Mouse (Mus musculus) urinary bladder, postnatal 25 days (tissue): ENCODE data around the gene Vmn2r20.
"Not testable (repeated sequence)": the region's sequence is repeated elsewhere in the genome, so short reads cannot be mapped to it uniquely, and the experiment has no call there.

Experiments
- DNase-seq: peaks from one replicate; pipeline ENCODE4 v3.0.0; 2022; ENCODE audit warnings: low spot score

Gene Vmn2r20

DNA sequence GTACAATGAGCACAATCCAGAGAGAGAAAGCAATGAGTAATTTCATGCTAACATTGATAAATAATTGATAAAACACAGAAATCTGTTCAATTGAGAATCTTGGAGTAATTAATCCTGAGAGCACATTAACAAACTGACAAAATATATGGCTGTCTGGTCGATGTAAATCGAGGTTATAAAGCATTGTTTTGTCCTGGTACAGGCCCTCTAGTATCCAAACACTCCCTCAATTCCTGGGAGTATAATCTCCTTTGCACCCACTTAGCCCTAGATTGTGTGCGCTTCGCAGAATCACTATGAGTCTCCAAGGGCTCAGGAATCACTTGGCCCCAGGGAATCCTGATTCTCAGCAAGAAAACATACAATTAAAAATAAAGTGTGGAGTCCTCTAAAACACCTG is at the start of gene Vmn2r20:
Vmn2r20 (minus strand) TSS at position 101 of the 400 bp plus-strand sequence.
- not testable (repeated sequence) for DNase-seq

DNA sequence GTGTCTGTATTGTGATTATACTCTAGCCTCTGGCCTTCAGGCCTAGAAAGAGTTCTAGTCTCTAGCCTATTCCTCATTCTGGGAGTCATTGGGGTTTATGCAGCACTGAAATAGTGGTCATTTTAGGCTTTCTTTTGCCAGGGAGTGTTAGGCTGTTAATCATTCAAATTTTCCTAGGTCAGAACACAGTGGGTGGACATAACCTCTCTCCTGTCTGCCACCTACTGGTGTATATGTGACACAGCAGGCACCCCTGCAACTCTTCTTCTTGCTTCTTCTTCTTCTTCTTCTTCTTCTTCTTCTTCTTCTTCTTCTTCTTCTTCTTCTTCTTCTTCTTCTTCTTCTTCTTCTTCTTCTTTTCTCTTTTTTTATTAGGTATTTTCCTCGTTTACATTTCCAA is 6.5 kb upstream of the Vmn2r20 start:
- DNase-seq, result not testable (repeated sequence)

DNA sequence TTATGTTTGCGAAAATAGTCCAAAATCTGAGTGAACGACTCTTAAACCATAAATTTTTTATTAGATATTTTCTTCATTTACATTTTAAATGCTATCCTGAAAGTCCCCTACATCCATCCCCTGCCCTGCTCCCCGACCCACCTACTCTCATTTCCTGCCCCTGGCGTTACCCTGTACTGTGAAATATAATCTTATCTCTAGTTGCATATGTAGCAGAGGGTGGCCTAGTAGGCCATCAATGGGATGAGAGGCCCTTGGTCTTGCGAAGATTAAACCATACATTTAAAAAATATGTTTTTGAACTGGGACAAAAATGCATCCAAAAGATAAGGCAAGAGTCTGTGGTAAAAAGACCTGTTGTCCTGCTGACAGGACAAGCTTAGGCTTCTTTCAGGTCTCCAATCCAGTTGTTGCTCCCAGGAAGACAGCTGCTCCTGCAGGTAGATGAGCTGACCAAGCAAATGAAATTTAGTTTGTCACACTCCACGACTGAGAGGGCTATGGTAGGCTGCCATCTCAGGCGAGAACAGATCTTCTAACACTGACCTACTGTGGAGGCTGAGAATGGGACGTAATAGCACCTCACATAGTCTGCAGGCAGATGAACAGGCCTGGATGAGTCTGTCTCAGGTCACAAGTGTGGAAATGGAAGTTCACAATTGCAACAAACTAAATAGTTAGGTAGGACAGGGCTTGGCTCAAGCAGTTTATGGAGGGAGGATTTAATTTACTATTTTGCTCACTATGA is 10.8 kb downstream of the Vmn2r20 start:
- not testable (repeated sequence) for DNase-seq

DNA sequence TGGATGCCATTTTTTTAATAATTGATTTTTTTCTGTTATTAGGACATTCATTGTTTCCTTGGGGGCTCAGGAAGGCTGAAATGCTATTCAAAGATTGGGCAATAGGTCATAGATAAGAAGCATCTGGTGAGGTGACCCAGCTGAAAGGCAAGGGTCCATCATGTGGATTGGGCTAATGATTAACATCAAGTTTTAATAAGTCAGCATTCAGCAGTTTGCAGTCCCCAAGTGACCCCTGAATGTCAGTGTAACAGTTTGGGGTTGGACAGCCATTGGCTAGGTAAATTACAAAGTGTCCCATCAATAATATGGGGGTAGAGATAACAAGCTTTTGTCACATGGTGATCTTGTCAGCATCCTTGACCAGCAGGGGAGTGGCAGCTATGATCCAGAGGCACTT is 29.1 kb downstream of the Vmn2r20 start:
- not testable (repeated sequence) for DNase-seq

DNA sequence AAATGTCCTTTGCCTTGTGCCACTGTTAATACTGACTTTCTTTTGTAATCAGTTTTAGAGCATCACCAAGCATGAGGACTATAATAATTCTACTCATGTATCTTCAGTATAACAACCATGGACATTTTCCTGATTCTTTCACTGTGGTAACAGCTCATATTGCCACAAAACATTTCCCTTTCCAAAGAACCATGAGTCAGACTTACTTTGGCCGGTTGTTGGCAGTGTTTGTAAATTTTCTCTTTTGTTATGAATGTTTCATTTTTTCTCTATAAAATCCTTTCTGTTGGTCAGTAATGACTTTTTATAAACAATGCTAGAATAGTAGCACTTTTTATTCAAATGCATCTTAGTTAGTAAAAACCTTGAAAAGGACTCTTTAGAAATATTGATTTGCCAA is 71.8 kb downstream of the Vmn2r20 start:
- DNase-seq, result no peak

DNA sequence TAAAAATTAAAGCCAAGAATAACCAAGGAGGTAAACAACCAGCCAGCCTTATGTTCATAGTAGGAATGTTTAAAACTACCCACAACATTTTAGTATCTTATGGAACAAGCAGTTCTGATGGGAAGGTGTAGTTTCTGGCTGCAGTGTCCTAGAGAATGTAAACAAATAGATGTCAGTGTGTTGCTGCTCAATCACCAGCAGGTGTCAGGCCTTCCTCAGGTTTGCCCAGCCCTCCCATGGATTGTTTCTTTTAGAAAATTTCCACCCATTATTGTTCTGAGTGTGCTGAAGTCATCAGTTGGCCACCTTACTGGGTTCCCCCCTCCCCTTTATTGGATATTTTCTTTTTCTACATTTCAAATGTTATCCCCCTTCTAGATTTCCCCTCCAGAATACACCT is 77.8 kb downstream of the Vmn2r20 start:
- DNase-seq, result no peak

DNA sequence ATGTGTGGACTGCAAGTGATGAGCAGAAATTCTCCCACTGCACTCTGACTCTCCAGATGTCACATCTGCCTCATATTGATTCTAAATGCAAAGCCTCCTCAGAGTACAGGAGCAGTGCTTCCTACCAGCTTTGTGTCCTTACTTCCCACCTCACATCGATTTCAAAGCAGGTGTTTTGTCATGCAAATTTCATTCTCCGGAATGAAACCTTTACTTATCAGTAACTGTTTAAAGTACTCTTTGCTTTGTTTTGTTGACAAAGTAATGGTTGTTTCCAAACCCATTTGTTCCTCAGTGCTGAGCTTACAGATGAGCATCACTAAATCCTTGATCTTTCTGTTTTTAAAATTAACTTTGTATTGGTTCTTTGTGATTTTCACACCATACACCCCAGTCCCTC is 85.4 kb downstream of the Vmn2r20 start:
- DNase-seq, result no peak
